Mouse (Mus musculus) G1E (cell line): Measurements from ENCODE around the gene Yif1b. TPM values are rescaled to one million over a fixed set of nuclear protein-coding genes. Genes with fewer than 3 reads are reported as not detected.
"Not testable (repeated sequence)": the region's sequence is repeated elsewhere in the genome, so short reads cannot be mapped to it uniquely, and the experiment has no call there.

Source experiments
- ATAC-seq: 2 replicates; pipeline ENCODE4 v1.8.0; 2016; ENCODE audit warnings: mild to moderate bottlenecking; ENCODE audit not compliant: insufficient number of reproducible peaks, poor library complexity, low FRiP score, severe bottlenecking; ENCODE audit errors: extremely low read depth
- DNase-seq: peaks from one replicate; pipeline ENCODE4 v3.0.0; 2012; ENCODE audit warnings: low spot score
- H3K27me3 ChIP-seq: 2 replicates; pipeline ENCODE4 v1.6.1; 2012; ENCODE audit warnings: mild to moderate bottlenecking, low read length, inconsistent platforms; ENCODE audit not compliant: insufficient read depth
- H3K36me3 ChIP-seq: replicated peaks from 2 replicates; pipeline ENCODE3; 2012; ENCODE audit warnings: mild to moderate bottlenecking, inconsistent platforms
- H3K4me1 ChIP-seq: 2 replicates; pipeline ENCODE4 v1.6.1; 2012; ENCODE audit warnings: low read depth, low read length, inconsistent platforms, mixed read lengths; ENCODE audit not compliant: insufficient read depth
- H3K4me3 ChIP-seq: 2 replicates; pipeline ENCODE4 v1.5.1; 2012; ENCODE audit warnings: low read depth, mild to moderate bottlenecking, inconsistent platforms, low read length, moderate library complexity, mixed read lengths
- H3K9me3 ChIP-seq: replicated peaks from 2 replicates; pipeline ENCODE4 v1.6.1; 2012; ENCODE audit warnings: inconsistent platforms
- CTCF ChIP-seq: IDR thresholded peaks from 2 replicates; pipeline ENCODE4 v1.5.1; 2012; ENCODE audit warnings: low read depth, low read length, inconsistent platforms, mixed read lengths
- GATA1 ChIP-seq: IDR thresholded peaks from 2 replicates; pipeline ENCODE4 v1.6.1; 2012; ENCODE audit warnings: borderline replicate concordance, low read length, inconsistent platforms, mixed read lengths
- GATA2 ChIP-seq: IDR thresholded peaks from 2 replicates; pipeline ENCODE4 v1.6.1; 2012; ENCODE audit warnings: low read depth, low read length, inconsistent platforms, borderline replicate concordance
- POLR2AphosphoS5 ChIP-seq: IDR thresholded peaks from 2 replicates; pipeline ENCODE4 v1.6.1; 2012; ENCODE audit warnings: low read depth, low read length, inconsistent platforms; ENCODE audit not compliant: insufficient replicate concordance
- TAL1 ChIP-seq: conservative IDR thresholded peaks from 2 replicates; pipeline ENCODE4 v1.6.1; 2012; ENCODE audit warnings: low read depth, low read length, inconsistent platforms, mixed read lengths
- polyA plus RNA-seq: library from polyadenylated mRNA; stranded (reverse); fragments of >175 nt; gene quantifications from 2 replicates; pipeline ENCODE4 v1.2.3, GENCODE M21; 2012
- total RNA-seq, 2 experiments: library from RNA; stranded (forward) in 1 of 2; stranded (reverse) in 1 of 2; fragments of 200-1000 nt in 1 of 2; fragments of >200 nt in 1 of 2; fragmentation: Nextera tagmentation in 1 of 2; gene quantifications; 2 replicates each; pipeline ENCODE4 v1.2.3; 2014 to 2017

Gene Yif1b
- 114 and 133 TPM in 2 replicates for total RNA-seq (2014; fragmentation: Nextera tagmentation)
- 27.8 and 31.3 TPM in 2 replicates for total RNA-seq (2017)
- polyA plus RNA-seq: 228 and 275 TPM in 2 replicates

DNA sequence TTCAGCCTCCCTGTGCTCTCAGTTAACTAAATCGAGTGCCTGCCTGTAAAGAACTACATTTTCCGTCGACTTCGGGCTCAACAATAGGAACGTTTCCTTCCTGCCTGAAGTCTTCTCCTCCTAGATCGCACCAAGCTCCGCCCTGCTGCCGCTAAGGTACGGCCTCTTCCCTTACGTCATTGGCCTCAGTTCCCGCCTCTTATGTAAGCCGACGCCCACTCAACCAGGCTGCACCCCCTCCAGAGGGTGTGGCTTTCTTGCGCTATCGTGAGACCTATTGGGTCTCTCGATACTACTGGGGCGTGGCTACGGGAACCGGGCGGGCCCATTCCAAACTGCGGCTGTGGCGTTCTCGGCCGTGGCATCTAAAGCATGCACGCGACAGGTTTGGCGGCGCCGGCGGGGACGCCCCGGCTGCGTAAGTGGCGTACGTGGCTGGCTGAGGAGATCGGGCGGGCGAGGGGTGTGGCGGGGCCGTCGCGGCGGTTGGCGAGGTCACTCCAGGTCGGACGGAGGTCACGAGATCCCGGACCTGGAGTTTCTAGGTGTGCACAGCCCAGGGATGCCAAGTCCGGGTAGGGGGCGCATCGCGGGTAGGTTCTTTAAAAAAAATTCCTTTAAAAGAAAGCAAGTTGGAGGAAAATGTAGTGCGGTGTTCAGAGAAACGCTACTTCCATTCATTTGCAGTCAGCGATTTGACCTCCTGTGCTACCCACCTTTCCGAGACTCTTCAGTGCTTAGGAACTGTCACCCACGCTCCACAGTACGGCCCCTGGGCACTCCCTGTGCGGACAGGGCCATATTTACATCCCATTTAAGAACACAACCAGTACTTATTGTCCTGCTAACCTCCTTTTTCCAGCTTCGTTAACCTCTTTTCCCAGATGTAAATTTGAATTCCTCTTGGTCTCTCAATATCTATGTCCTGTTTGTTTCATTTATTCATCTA is at the start of gene Yif1b:
Gene Yif1b (plus strand): TSS at position 311 of the 949 bp plus-strand sequence.
- H3K27me3 ChIP-seq: no peaks in the 10 kb centered on the region
- H3K9me3 ChIP-seq: no peaks in the 10 kb centered on the region
- H3K4me3 ChIP-seq: peak within 1 kb of the TSS; percentile 77
- peaks cover 52% of the 10 kb centered on the region for H3K4me1 ChIP-seq
- DNase-seq (peak; percentile 94), ATAC-seq (peak; percentile 98)
- H3K36me3 ChIP-seq: peaks cover 38% of the 10 kb centered on the region
- TF ChIP-seq GATA1: no peak
- no peak for TF ChIP-seq GATA2
- no peak for TF ChIP-seq CTCF
- no peak for TF ChIP-seq POLR2AphosphoS5
- no peak for TF ChIP-seq TAL1

GRCm38 (mm10) chr7:29194230-29194629 is 43.9 kb upstream of the Yif1b start:
- not testable (repeated sequence) for DNase-seq

GRCm38 (mm10) chr7:29202577-29202976 is 35.6 kb upstream of the Yif1b start:
- Histone ChIP-seq H3K9me3 (no peaks in the 10 kb centered on the region), H3K27me3 (peaks cover 13% of the 10 kb centered on the region; the same call in 1 of the 2 replicates), H3K36me3 (no peaks in the 10 kb centered on the region), H3K4me1 (no peaks in the 10 kb centered on the region), H3K4me3 (no peak overlapping the region)
- TF ChIP-seq POLR2AphosphoS5 (no peak), TAL1 (no peak), GATA2 (no peak), CTCF (no peak), GATA1 (no peak)
- ATAC-seq (no peak), DNase-seq (no peak)

More at GRCm38 (mm10) chr7:29194230-29194629, 43.9 kb upstream of the Yif1b start:
- not testable (repeated sequence) for H3K9me3 ChIP-seq, H3K36me3 ChIP-seq, H3K4me3 ChIP-seq, H3K27me3 ChIP-seq, ATAC-seq, H3K4me1 ChIP-seq

DNA sequence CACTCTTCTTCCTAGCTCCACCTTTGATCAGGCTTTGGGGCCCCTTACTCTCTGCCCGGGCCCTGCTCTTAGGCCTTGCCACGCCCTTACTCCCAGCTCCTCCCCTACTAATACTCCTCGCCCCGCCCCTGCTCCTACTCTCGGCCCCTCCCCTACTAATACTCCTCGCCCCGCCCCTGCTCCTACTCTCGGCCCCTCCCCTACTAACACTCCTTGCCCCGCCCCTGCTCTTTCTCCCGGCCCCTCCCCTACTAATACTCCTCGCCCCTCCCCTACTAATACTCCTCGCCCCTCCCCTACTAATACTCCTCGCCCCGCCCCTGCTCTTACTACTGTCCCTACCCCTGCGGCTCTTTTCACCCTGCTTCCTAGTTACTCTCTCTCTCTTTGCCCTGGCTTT is 27.1 kb upstream of the Yif1b start:
- Histone ChIP-seq H3K9me3 (peaks cover 15% of the 10 kb centered on the region), H3K4me3 (peak overlapping the region; percentile 71), H3K4me1 (peaks cover 17% of the 10 kb centered on the region)
- H3K27me3 ChIP-seq, H3K36me3 ChIP-seq, DNase-seq: not testable (repeated sequence)
- peak; percentile 62 for ATAC-seq

DNA sequence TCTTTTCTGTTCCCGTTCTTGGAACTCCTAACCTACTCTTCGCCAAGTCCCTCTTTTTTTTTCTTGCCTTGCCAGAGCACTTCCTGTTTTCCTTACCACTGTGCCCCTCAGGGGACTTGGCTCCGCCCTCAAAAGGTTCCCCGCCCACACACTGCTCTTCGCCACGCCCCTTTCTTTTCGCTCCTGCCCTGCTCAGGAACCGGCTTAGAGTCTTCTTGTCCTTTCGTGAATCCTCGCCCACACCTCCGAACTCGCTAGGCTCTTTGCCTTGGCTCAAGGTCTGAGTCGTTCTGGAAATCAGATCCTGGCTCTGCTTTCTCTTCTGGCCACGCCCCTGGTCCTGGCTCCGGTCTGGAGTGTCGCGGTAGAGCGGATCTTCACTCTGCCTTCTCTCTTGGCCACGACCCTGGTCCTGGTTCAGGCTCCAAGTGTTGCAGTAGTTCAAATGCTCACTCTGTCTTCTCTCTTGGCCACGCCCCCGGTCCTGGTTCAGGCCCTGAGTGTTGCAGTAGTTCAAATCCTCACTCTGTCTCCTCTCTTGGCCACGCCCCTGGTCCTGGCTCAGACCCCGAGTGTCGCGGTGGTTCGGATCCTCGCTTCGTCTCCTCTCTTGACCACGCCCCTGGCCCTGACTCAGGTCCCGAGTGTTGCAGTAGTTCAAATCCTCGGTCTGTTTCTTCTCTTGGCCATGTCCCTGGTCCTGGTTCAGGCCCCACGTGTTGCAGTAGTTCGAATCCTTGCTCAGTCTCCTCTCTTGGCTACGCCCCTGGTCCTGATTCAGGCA is 26.5 kb upstream of the Yif1b start:
- H3K9me3 ChIP-seq: peaks cover 15% of the 10 kb centered on the region
- H3K36me3 ChIP-seq: no peaks in the 10 kb centered on the region
- TF ChIP-seq CTCF: no peak
- TF ChIP-seq POLR2AphosphoS5: no peak
- TF ChIP-seq GATA2: no peak
- TF ChIP-seq TAL1: no peak
- TF ChIP-seq GATA1: no peak
- ATAC-seq: peak; percentile 83
- H3K27me3 ChIP-seq: peaks cover 3% of the 10 kb centered on the region; the same call in 1 of the 2 replicates
- H3K4me3 ChIP-seq: peak overlapping the region; percentile 71
- H3K4me1 ChIP-seq: peaks cover 17% of the 10 kb centered on the region
- peak; percentile 76 for DNase-seq

GRCm38 (mm10) chr7:29212199-29212765 is 25.8 kb upstream of the Yif1b start:
- H3K4me3 ChIP-seq: peak overlapping the region; percentile 71
- H3K9me3 ChIP-seq: peaks cover 19% of the 10 kb centered on the region
- no peaks in the 10 kb centered on the region for H3K36me3 ChIP-seq
- ATAC-seq (no peak), DNase-seq (no peak)
- H3K4me1 ChIP-seq: peaks cover 17% of the 10 kb centered on the region
- no peaks in the 10 kb centered on the region for H3K27me3 ChIP-seq
- no peak for TF ChIP-seq GATA1
- no peak for TF ChIP-seq CTCF
- no peak for TF ChIP-seq POLR2AphosphoS5
- TF ChIP-seq TAL1: no peak
- no peak for TF ChIP-seq GATA2

DNA sequence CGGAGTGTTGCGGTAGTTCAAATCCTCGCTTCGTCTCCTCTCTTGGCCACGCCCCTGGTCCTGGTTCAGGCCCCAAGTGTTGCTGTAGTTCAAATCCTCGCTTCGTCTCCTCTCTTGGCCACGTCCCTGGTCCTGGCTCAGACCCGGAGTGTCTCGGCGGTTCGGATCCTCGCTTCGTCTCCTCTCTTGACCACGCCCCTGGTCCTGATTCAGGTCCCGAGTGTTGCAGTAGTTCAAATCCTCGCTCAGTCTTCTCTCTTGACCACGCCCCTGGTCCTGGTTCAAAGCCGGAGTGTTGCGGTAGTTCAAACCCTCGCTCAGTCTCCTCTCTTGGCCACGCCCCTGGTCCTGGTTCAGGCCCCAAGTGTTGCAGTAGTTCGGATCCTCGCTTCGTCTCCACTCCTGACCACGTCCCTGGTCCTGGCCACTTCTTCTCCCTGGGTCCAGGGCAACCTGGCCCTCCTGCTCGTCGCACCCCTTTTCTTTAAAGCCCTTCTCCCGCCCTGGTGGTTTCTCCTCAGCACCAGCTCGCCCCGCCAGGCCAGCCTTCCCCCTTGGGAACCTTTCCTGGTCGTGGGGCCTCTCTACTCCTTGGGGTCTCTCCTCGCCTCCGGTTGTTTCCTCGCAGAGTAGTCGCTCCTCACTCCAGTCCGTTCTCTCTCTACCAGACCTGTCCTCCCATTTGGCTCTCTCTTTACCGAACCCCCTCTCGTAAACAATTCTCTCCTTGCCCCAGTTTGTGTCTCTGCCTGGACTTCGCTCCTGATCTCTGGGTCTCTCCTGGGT is 25.2 kb upstream of the Yif1b start:
- not testable (repeated sequence) for H3K27me3 ChIP-seq, H3K36me3 ChIP-seq, ATAC-seq, DNase-seq, H3K4me3 ChIP-seq
- H3K9me3 ChIP-seq: peaks cover 19% of the 10 kb centered on the region
- peaks cover 17% of the 10 kb centered on the region for H3K4me1 ChIP-seq
